Mouse (Mus musculus) hindbrain, embryonic 14.5 days (tissue): ENCODE measurements around the gene Tmem60. TPM values are rescaled to one million over a fixed set of nuclear protein-coding genes. Genes with fewer than 3 reads are reported as not detected.

Source experiments
- ATAC-seq: fragments of 200-750 bp; cut with Nextera tagmentation; 2 replicates; pipeline ENCODE4 v1.8.0; 2017; ENCODE audit warnings: moderate number of reproducible peaks, mild to moderate bottlenecking, moderate TSS enrichment, moderate library complexity; ENCODE audit not compliant: low FRiP score
- DNase-seq: peaks from one replicate; pipeline ENCODE4 v3.0.0-alpha.2; 2015; ENCODE audit warnings: low spot score
- H3K27ac ChIP-seq: fragments of 300-500 bp; sonication (generic); 2 replicates; pipeline ENCODE4 v1.5.1; 2014; ENCODE audit warnings: mild to moderate bottlenecking, moderate library complexity
- H3K27me3 ChIP-seq: fragments of 300-500 bp; sonication (generic); 2 replicates; pipeline ENCODE4 v1.6.1; 2014; ENCODE audit warnings: mild to moderate bottlenecking, low read length, mixed read lengths; ENCODE audit not compliant: control insufficient read depth, insufficient read depth
- H3K36me3 ChIP-seq: fragments of 300-500 bp; sonication (generic); replicated peaks from 2 replicates; pipeline ENCODE4 v1.6.1; 2014; ENCODE audit not compliant: control insufficient read depth, insufficient read depth
- H3K4me1 ChIP-seq: fragments of 300-500 bp; sonication (generic); replicated peaks from 2 replicates; pipeline ENCODE4 v1.6.1; 2014; ENCODE audit warnings: antibody characterized with exemption, low read length, mixed read lengths; ENCODE audit not compliant: control insufficient read depth, insufficient read depth
- H3K4me2 ChIP-seq: fragments of 300-500 bp; sonication (generic); replicated peaks from 2 replicates; pipeline ENCODE4 v1.6.1; 2014; ENCODE audit warnings: mild to moderate bottlenecking, moderate library complexity
- H3K4me3 ChIP-seq: fragments of 300-500 bp; sonication (generic); replicated peaks from 2 replicates; pipeline ENCODE4 v1.5.1; 2014; ENCODE audit warnings: mild to moderate bottlenecking, low read length
- H3K9ac ChIP-seq: fragments of 300-500 bp; sonication (generic); 2 replicates; pipeline ENCODE4 v1.6.1; 2014
- H3K9me3 ChIP-seq: fragments of 300-500 bp; sonication (generic); 2 replicates; pipeline ENCODE4 v1.6.1; 2016; ENCODE audit warnings: low read length; ENCODE audit not compliant: control insufficient read depth
- WGBS: fragments of 180-500 bp; shearing (Covaris S2); extraction: QIAGEN DNeasy Blood & Tissue Kit; methylation state at CpG from one replicate; pipeline ENCODE4 v1.1.7; 2014; 5-methylcytosine and 5-hydroxymethylcytosine counted together
- polyA plus RNA-seq: library from polyadenylated mRNA; unstranded; fragments of >200 nt; fragmentation: Nextera tagmentation; extraction: Ambion mirVana; gene quantifications from 2 replicates; pipeline ENCODE4 v1.2.1, GENCODE M21; 2014

Gene Tmem60
- polyA plus RNA-seq, 1 experiment from 2014 or later: 73.6 TPM

GRCm38 (mm10) chr5:20897446-20898167 lies 15.6 kb downstream of the Tmem60 start:
- WGBS: 97% methylated on average over 2 of the region's 2 CpGs
- Histone ChIP-seq H3K9ac (no peak overlapping the region), H3K4me2 (no peak overlapping the region), H3K4me1 (no peaks in the 10 kb centered on the region), H3K27ac (no peak overlapping the region), H3K36me3 (peaks cover 31% of the 10 kb centered on the region), H3K9me3 (no peaks in the 10 kb centered on the region), H3K4me3 (no peak overlapping the region), H3K27me3 (no peaks in the 10 kb centered on the region)
- no peak for ATAC-seq
- no peak for DNase-seq

DNA sequence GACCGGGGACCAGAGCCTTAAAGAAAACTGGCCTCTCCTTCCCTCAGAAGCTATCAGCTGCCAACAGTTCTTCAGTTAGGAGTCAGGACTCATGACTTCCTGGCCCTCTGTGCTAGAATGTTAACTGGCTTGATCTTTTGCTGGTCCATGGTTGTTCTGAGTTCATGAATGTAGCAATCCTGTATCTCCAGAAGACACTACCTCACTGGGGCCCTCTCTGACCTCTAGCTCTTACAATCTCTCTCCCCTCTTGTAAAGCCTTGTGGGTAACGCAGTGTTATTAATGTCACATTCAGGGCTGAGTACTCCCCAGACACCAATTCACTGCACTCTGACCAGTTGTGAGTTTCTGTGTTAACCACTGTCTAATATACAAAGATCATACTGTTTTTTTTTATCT lies 22.7 kb downstream of the Tmem60 start:
- Histone ChIP-seq H3K27ac (no peak overlapping the region), H3K9ac (no peak overlapping the region), H3K4me1 (no peaks in the 10 kb centered on the region), H3K36me3 (peaks cover 29% of the 10 kb centered on the region; the same call in 1 of the 2 replicates), H3K4me3 (no peak overlapping the region), H3K4me2 (no peak overlapping the region), H3K27me3 (no peaks in the 10 kb centered on the region), H3K9me3 (no peaks in the 10 kb centered on the region)
- 75% methylated on average over 2 of the region's 2 CpGs for WGBS
- DNase-seq (no peak), ATAC-seq (no peak)

GRCm38 (mm10) chr5:20905437-20905836 lies 23.4 kb downstream of the Tmem60 start:
- ATAC-seq: no peak
- no peak overlapping the region for H3K27ac ChIP-seq
- WGBS: 93% methylated on average over 2 of the region's 2 CpGs

DNA sequence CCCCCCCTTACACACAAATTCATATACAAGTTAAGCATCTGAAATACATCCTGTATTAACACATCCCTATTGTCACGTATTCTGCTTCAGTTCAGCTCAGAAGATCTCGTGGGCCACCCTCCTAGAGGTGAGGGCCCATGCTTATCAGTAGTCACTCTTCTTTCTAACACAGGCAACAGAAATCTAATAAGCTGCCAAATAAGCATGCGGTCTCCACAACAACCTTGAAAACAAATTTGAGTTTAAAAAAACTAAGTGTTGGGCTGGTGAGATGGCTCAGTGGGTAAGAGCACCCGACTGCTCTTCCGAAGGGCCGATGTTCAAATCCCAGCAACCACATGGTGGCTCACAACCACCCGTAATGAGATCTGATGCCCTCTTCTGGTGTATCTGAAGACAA lies 24.2 kb downstream of the Tmem60 start:
- DNase-seq: no peak
- Histone ChIP-seq H3K27ac (no peak overlapping the region), H3K4me3 (no peak overlapping the region), H3K9me3 (no peaks in the 10 kb centered on the region), H3K27me3 (no peaks in the 10 kb centered on the region), H3K36me3 (peaks cover 23% of the 10 kb centered on the region; the same call in 1 of the 2 replicates), H3K9ac (no peak overlapping the region), H3K4me2 (no peak overlapping the region), H3K4me1 (no peaks in the 10 kb centered on the region)
- WGBS: 96% methylated on average over 7 of the region's 7 CpGs
- no peak for ATAC-seq

More at GRCm38 (mm10) chr5:20905437-20905836, 23.4 kb downstream of the Tmem60 start:
- Histone ChIP-seq H3K27me3 (no peaks in the 10 kb centered on the region), H3K4me3 (no peak overlapping the region), H3K4me1 (no peaks in the 10 kb centered on the region), H3K9me3 (no peaks in the 10 kb centered on the region), H3K9ac (no peak overlapping the region), H3K4me2 (no peak overlapping the region), H3K36me3 (peaks cover 29% of the 10 kb centered on the region; the same call in 1 of the 2 replicates)
- DNase-seq: no peak

DNA sequence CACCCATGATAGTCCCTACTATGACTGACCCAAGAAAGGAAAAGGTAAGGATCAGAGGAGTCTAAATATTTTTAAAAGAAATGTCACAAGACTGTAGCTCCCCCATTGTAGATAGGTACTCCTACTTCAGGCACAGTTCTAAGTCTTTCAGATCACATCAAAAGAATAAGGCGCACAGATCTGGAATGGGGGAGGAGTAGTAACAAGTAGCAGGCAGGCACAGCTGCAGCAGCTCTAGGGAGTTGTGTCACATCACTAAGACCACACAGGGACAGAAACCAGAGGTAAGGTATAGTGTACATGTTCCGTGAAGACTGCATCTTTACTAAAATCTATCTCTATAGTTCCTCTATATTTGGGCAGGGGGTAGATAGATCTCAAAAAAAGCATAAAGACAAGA lies 29.8 kb downstream of the Tmem60 start:
- no peak for DNase-seq
- H3K27me3 ChIP-seq: no peaks in the 10 kb centered on the region
- H3K9me3 ChIP-seq: no peaks in the 10 kb centered on the region
- no peak overlapping the region for H3K9ac ChIP-seq
- no peaks in the 10 kb centered on the region for H3K4me1 ChIP-seq
- H3K36me3 ChIP-seq: peaks cover 6% of the 10 kb centered on the region; the same call in 1 of the 2 replicates
- WGBS: 95% methylated on average over 2 of the region's 2 CpGs
- H3K27ac ChIP-seq: no peak overlapping the region
- no peak overlapping the region for H3K4me2 ChIP-seq
- no peak overlapping the region for H3K4me3 ChIP-seq
- ATAC-seq: no peak

- no peak overlapping the region for H3K4me2 ChIP-seq
- H3K4me3 ChIP-seq: no peak overlapping the region
- no peaks in the 10 kb centered on the region for H3K27me3 ChIP-seq
- peak; percentile 81 for DNase-seq
- no peak overlapping the region for H3K9ac ChIP-seq
- peak; percentile 59; the same call in 1 of the 2 replicates for ATAC-seq
- no peaks in the 10 kb centered on the region for H3K9me3 ChIP-seq
- H3K27ac ChIP-seq: no peak overlapping the region
- H3K4me1 ChIP-seq: no peaks in the 10 kb centered on the region
- 76% methylated on average over 11 of the region's 11 CpGs for WGBS
- no peaks in the 10 kb centered on the region for H3K36me3 ChIP-seq
Observed at GRCm38 (mm10) chr5:20913372-20914275, 31.6 kb downstream of the Tmem60 start.

GRCm38 (mm10) chr5:20918967-20919366 lies 37.0 kb downstream of the Tmem60 start:
- Histone ChIP-seq H3K27ac (no peak overlapping the region), H3K9me3 (no peaks in the 10 kb centered on the region), H3K36me3 (no peaks in the 10 kb centered on the region), H3K9ac (no peak overlapping the region), H3K4me2 (no peak overlapping the region), H3K4me3 (no peak overlapping the region), H3K27me3 (no peaks in the 10 kb centered on the region), H3K4me1 (0 out of 2 replicates have a peak, but pooled peaks cover 3% of the 10 kb centered on the region)
- ATAC-seq (no peak), DNase-seq (no peak)
- WGBS: 96% methylated on average over 4 of the region's 4 CpGs

DNA sequence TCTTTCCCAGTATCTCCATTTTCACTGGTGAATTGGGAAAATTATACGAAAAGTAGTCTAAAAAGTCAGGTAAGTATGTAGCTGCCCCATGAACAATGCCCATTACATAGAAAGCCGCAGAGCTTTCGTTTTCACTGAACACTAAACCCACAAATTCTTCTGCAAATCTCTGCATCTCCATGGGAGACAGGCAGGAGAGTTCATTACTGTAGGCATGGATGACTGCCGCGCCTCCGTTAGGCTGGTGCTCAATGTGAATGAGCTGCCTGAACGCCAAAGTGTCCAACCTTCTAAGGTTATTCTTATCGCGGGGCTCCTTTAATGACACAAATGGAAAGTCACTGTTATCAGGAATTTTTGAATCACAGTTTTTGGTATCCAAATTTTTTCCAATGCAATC lies 37.6 kb downstream of the Tmem60 start:
- Histone ChIP-seq H3K4me2 (no peak overlapping the region), H3K4me1 (0 out of 2 replicates have a peak, but pooled peaks cover 3% of the 10 kb centered on the region), H3K27ac (no peak overlapping the region), H3K9ac (no peak overlapping the region), H3K9me3 (no peaks in the 10 kb centered on the region), H3K4me3 (no peak overlapping the region), H3K36me3 (no peaks in the 10 kb centered on the region), H3K27me3 (no peaks in the 10 kb centered on the region)
- 59% methylated on average over 9 of the region's 9 CpGs for WGBS
- DNase-seq: peak; percentile 38
- no peak; the same call in 1 of the 2 replicates for ATAC-seq

DNA sequence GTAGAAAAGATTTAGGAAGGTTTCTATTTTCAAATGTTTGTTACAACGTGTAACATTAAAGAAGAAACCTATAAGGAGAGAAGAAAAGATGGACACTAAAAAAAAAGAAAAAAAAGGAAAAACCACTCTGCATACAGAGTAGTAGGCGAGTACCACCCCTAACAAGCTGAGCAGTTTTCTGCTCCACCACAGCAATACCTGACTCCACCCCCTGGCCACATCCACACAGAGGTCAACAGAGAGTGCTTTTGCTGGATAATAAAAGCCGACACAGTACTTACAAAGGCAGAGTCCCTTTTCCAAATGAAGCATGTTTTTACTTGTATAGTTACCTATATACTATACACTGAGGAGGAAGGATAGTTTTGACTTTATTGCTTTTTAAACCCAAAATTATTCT lies 42.6 kb downstream of the Tmem60 start:
- Histone ChIP-seq H3K4me2 (no peak overlapping the region), H3K4me1 (0 out of 2 replicates have a peak, but pooled peaks cover under 1% of the 10 kb centered on the region), H3K9ac (no peak overlapping the region), H3K36me3 (no peaks in the 10 kb centered on the region), H3K9me3 (no peaks in the 10 kb centered on the region), H3K27ac (no peak overlapping the region), H3K4me3 (no peak overlapping the region), H3K27me3 (no peaks in the 10 kb centered on the region)
- WGBS: 70% methylated on average over 3 of the region's 3 CpGs
- ATAC-seq: no peak
- DNase-seq: no peak
